Mouse (Mus musculus) embryo, embryonic 11 days (tissue): ENCODE results near the gene Kcnk4.

Experiments
- DNase-seq: peaks from one replicate; pipeline ENCODE4 v3.0.0-alpha.2; 2015

The Kcnk4 gene

GRCm38 (mm10) chr19:6934195-6934977, at the start of gene Kcnk4:
Kcnk4 (minus strand) TSS chr19:6934515.
- DNase-seq = no peak

- DNase-seq = no peak
Measured at GRCm38 (mm10) chr19:6983621-6984020, 49.3 kb upstream of the Kcnk4 start.

GRCm38 (mm10) chr19:6981465-6981864, 47.1 kb upstream of the Kcnk4 start:
- no peak for DNase-seq

- DNase-seq = peak; percentile 99
Measured at GRCm38 (mm10) chr19:6980381-6981093, 46.2 kb upstream of the Kcnk4 start, which contains the start of gene Fkbp2. Fkbp2 (minus strand) TSS chr19:6980501.

GRCm38 (mm10) chr19:6979486-6980380, 45.4 kb upstream of the Kcnk4 start:
- DNase-seq = peak; percentile 99

- DNase-seq = peak; percentile 46
Measured at GRCm38 (mm10) chr19:6979001-6979479, 44.7 kb upstream of the Kcnk4 start.

- no peak for DNase-seq
Measured at GRCm38 (mm10) chr19:6978639-6978974, 44.3 kb upstream of the Kcnk4 start.

GRCm38 (mm10) chr19:6977759-6978638, 43.7 kb upstream of the Kcnk4 start:
- no peak for DNase-seq

GRCm38 (mm10) chr19:6975537-6976521, 41.5 kb upstream of the Kcnk4 start, which contains the start of gene Plcb3:
Plcb3 (minus strand) TSS chr19:6976470.
- DNase-seq = peak; percentile 82

- peak; percentile 95 for DNase-seq
Measured at GRCm38 (mm10) chr19:6974211-6975205, 40.2 kb upstream of the Kcnk4 start, which contains the start of gene Ppp1r14b. Ppp1r14b (plus strand) TSS chr19:6974968.

GRCm38 (mm10) chr19:6973581-6974190, 39.4 kb upstream of the Kcnk4 start:
- no peak for DNase-seq

GRCm38 (mm10) chr19:6972247-6972917, 38.1 kb upstream of the Kcnk4 start:
- DNase-seq = no peak

- DNase-seq = peak; percentile 27
Measured at GRCm38 (mm10) chr19:6971644-6972043, 37.3 kb upstream of the Kcnk4 start.

- peak; percentile 24 for DNase-seq
Measured at GRCm38 (mm10) chr19:6970460-6971085, 36.3 kb upstream of the Kcnk4 start.

GRCm38 (mm10) chr19:6969665-6970381, 35.5 kb upstream of the Kcnk4 start:
- DNase-seq = peak; percentile 76

- no peak for DNase-seq
Measured at GRCm38 (mm10) chr19:6969291-6969664, 35.0 kb upstream of the Kcnk4 start.
